Mouse (Mus musculus): ENCODE results near the gene Hsp90ab1.
A peak's percentile ranks its signal among the peaks of the same experiment; 100 is the strongest.

Gene Hsp90ab1

GRCm38 (mm10) chr17:45536264-45536663 lies 36.8 kb downstream of the Hsp90ab1 start:
- peak; percentile 53 for DNase-seq

- DNase-seq, result no peak
Measured at GRCm38 (mm10) chr17:45532896-45533295, 40.2 kb downstream of the Hsp90ab1 start.

- no peak for DNase-seq
Measured at GRCm38 (mm10) chr17:45530346-45530782, 42.7 kb downstream of the Hsp90ab1 start.

GRCm38 (mm10) chr17:45526571-45526970 lies 46.5 kb downstream of the Hsp90ab1 start:
- no peak for DNase-seq

GRCm38 (mm10) chr17:45524961-45525360 lies 48.1 kb downstream of the Hsp90ab1 start:
- no peak for DNase-seq

GRCm38 (mm10) chr17:45523263-45523662 lies 49.8 kb downstream of the Hsp90ab1 start, which contains the start of gene Tcte1:
Gene Tcte1 (plus strand): TSS chr17:45523434.
- peak; percentile 91 for DNase-seq

GRCm38 (mm10) chr17:45520136-45520535 lies 52.9 kb downstream of the Hsp90ab1 start:
- DNase-seq, result no peak

GRCm38 (mm10) chr17:45518766-45519475 lies 54.1 kb downstream of the Hsp90ab1 start:
- DNase-seq, result no peak

Measured in embryo, embryonic 11 days (tissue).